Mouse (Mus musculus): ENCODE measurements around the gene Acaa1a.
"Not testable (repeated sequence)": the region's sequence is repeated elsewhere in the genome, so short reads cannot be mapped to it uniquely, and the experiment has no call there.

Acaa1a gene

GRCm38 (mm10) chr9:119339106-119339505, 370 bp upstream of the Acaa1a start:
- DNase-seq (ENCODE audit: low spot score) = no peak

- no peak for DNase-seq (ENCODE audit: low spot score)
Measured at GRCm38 (mm10) chr9:119340212-119340580, 720 bp downstream of the Acaa1a start.

- DNase-seq (ENCODE audit: low spot score) = peak; percentile 87
Measured at GRCm38 (mm10) chr9:119340909-119341816, 1.7 kb downstream of the Acaa1a start, which contains the start of gene Myd88. Gene Myd88, minus strand, starts transcription at chr9:119341411.

GRCm38 (mm10) chr9:119342728-119343127, 3.3 kb downstream of the Acaa1a start:
- DNase-seq (ENCODE audit: low spot score) = no peak

- DNase-seq (ENCODE audit: low spot score) = no peak
Measured at GRCm38 (mm10) chr9:119346376-119346775, 6.9 kb downstream of the Acaa1a start.

GRCm38 (mm10) chr9:119350531-119350930, 11.1 kb downstream of the Acaa1a start:
- no peak for DNase-seq (ENCODE audit: low spot score)

GRCm38 (mm10) chr9:119350947-119351705, 11.7 kb downstream of the Acaa1a start:
- no peak for DNase-seq (ENCODE audit: low spot score)

- DNase-seq (ENCODE audit: low spot score) = peak; percentile 69
Measured at GRCm38 (mm10) chr9:119352060-119352459, 12.6 kb downstream of the Acaa1a start.

GRCm38 (mm10) chr9:119353926-119354325, 14.4 kb downstream of the Acaa1a start:
- no peak for DNase-seq (ENCODE audit: low spot score)

- DNase-seq (ENCODE audit: low spot score) = no peak
Measured at GRCm38 (mm10) chr9:119355943-119356342, 16.5 kb downstream of the Acaa1a start.

GRCm38 (mm10) chr9:119357331-119358057, 18.0 kb downstream of the Acaa1a start, which contains the start of gene Xylb:
Gene Xylb, plus strand, starts transcription at chr9:119357381.
- peak; percentile 80 for DNase-seq (ENCODE audit: low spot score)

- DNase-seq (ENCODE audit: low spot score) = no peak
Measured at GRCm38 (mm10) chr9:119358058-119358429, 18.6 kb downstream of the Acaa1a start.

- no peak for DNase-seq (ENCODE audit: low spot score)
Measured at GRCm38 (mm10) chr9:119361416-119361815, 21.9 kb downstream of the Acaa1a start.

GRCm38 (mm10) chr9:119363229-119363628, 23.8 kb downstream of the Acaa1a start:
- DNase-seq (ENCODE audit: low spot score) = no peak

GRCm38 (mm10) chr9:119365284-119365683, 25.8 kb downstream of the Acaa1a start, which contains the start of gene Slc22a14:
Gene Slc22a14, minus strand, starts transcription at chr9:119365553.
- DNase-seq (ENCODE audit: low spot score) = no peak

- DNase-seq (ENCODE audit: low spot score) = no peak
Measured at GRCm38 (mm10) chr9:119368367-119368766, 28.9 kb downstream of the Acaa1a start.

- DNase-seq (ENCODE audit: low spot score) = not testable (repeated sequence)
Measured at GRCm38 (mm10) chr9:119370770-119371169, 31.3 kb downstream of the Acaa1a start.

GRCm38 (mm10) chr9:119371251-119371650, 31.8 kb downstream of the Acaa1a start:
- no peak for DNase-seq (ENCODE audit: low spot score)

- DNase-seq (ENCODE audit: low spot score) = no peak
Measured at GRCm38 (mm10) chr9:119375008-119375407, 35.5 kb downstream of the Acaa1a start.

- DNase-seq (ENCODE audit: low spot score) = no peak
Measured at GRCm38 (mm10) chr9:119375556-119375955, 36.1 kb downstream of the Acaa1a start.

GRCm38 (mm10) chr9:119378231-119378630, 38.8 kb downstream of the Acaa1a start:
- no peak for DNase-seq (ENCODE audit: low spot score)

GRCm38 (mm10) chr9:119382603-119383002, 43.1 kb downstream of the Acaa1a start:
- no peak for DNase-seq (ENCODE audit: low spot score)

Data from c-Kit-positive CD71-positive TER-119-positive erythroid progenitor cells, embryonic 14.5 days (primary cell).